Mouse (Mus musculus) olfactory bulb, adult 2 months (tissue): Measurements from ENCODE around the gene Gm6367.
"Not testable (repeated sequence)": the region's sequence is repeated elsewhere in the genome, so short reads cannot be mapped to it uniquely, and the experiment has no call there.

ENCODE experiments used
- CTCF ChIP-seq: fragments of 200-500 bp; IDR thresholded peaks from 2 replicates; pipeline ENCODE4 v1.5.1; 2012; ENCODE audit warnings: low read depth, mild to moderate bottlenecking, low read length, moderate library complexity; ENCODE audit not compliant: insufficient read depth
- POLR2A ChIP-seq: fragments of 200-500 bp; IDR thresholded peaks from 2 replicates; pipeline ENCODE4 v1.6.1; 2012; ENCODE audit warnings: mild to moderate bottlenecking, low read depth, low read length, moderate library complexity; ENCODE audit not compliant: insufficient read depth

DNA sequence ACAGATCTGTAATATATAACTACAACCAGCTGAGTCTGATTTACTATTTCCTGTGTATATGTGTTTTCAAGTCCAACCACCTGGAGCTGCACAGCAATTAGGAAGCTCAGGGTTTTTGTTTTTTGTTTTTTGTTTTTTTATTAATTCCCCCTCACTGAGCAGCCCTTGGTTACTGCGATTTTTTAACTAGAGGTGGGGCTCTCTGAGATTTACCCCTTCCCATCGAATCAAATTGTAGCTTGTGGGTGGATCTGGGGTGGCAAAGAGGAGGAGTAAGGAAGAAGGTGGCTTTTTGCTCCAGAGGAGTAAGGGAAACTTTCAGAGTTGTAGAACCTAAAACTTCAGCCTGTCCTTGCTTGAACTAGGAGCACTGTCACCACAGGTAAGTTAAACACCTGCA, at the start of gene Gm6367:
- not testable (repeated sequence) for TF ChIP-seq CTCF, POLR2A
